Mouse (Mus musculus) macrophage (primary cell): ENCODE data around the gene Ccr9. TPM values are rescaled to one million over a fixed set of nuclear protein-coding genes. Genes with fewer than 3 reads are reported as not detected.
"Not testable (repeated sequence)": the region's sequence is repeated elsewhere in the genome, so short reads cannot be mapped to it uniquely, and the experiment has no call there.

ENCODE experiments used
- H3K27ac ChIP-seq: fragments of 350-480 bp; formaldehyde crosslinking; 2 replicates; pipeline ENCODE4 v1.9.0; 2021
- H3K36me3 ChIP-seq: fragments of 350-480 bp; formaldehyde crosslinking; 2 replicates; pipeline ENCODE4 v1.9.0; 2021; ENCODE audit errors: inconsistent target
- H3K4me3 ChIP-seq: fragments of 350-480 bp; formaldehyde crosslinking; 2 replicates; pipeline ENCODE4 v1.9.0; 2021; ENCODE audit errors: inconsistent target
- H3K79me2 ChIP-seq: fragments of 350-480 bp; formaldehyde crosslinking; 2 replicates; pipeline ENCODE4 v1.9.0; 2021; ENCODE audit errors: inconsistent target
- WGBS: methylation state at CpG from one replicate; pipeline ENCODE4 v1.1.7; 2026; ENCODE audit warnings: inconsistent platforms; ENCODE audit not compliant: missing documents; 5-methylcytosine and 5-hydroxymethylcytosine counted together
- polyA plus RNA-seq: library from polyadenylated mRNA; stranded (reverse); fragments of 250-400 nt; gene quantifications from 3 replicates; pipeline ENCODE4 v1.2.4, GENCODE M21; 2018; ENCODE audit warnings: inconsistent platforms
- total RNA-seq, 78 experiments: library from RNA; depleted of rRNA; stranded (reverse); fragments of 250-400 nt; gene quantifications; 1 replicate in 9 of 78; 2 replicates in 24 of 78; 3 replicates in 43 of 78; 4 replicates in 2 of 78; pipeline ENCODE4 v1.2.4; 2018; ENCODE audit warnings: inconsistent platforms in 56 of 78

The Ccr9 gene
- 1 to 10 TPM in 4 of 26 experiments, under 1 TPM in 15, not detected in 7; 0.13 to 2.3 (median 0.40) TPM for total RNA-seq (2018; cell fraction: chromatin; rRNA removed)
- total RNA-seq (2018; cell fraction: cytosol; rRNA removed): 1 to 10 TPM in 2 of 26 experiments, under 1 TPM in 24; 0.13 to 1.1 (median 0.36) TPM
- total RNA-seq (2018; cell fraction: nucleus; rRNA removed): 1 to 10 TPM in 19 of 26 experiments, under 1 TPM in 7; 0.44 to 2.2 (median 1.2) TPM
- 0.30 to 1.2 TPM (median 0.32 TPM) in 3 replicates for polyA plus RNA-seq

DNA sequence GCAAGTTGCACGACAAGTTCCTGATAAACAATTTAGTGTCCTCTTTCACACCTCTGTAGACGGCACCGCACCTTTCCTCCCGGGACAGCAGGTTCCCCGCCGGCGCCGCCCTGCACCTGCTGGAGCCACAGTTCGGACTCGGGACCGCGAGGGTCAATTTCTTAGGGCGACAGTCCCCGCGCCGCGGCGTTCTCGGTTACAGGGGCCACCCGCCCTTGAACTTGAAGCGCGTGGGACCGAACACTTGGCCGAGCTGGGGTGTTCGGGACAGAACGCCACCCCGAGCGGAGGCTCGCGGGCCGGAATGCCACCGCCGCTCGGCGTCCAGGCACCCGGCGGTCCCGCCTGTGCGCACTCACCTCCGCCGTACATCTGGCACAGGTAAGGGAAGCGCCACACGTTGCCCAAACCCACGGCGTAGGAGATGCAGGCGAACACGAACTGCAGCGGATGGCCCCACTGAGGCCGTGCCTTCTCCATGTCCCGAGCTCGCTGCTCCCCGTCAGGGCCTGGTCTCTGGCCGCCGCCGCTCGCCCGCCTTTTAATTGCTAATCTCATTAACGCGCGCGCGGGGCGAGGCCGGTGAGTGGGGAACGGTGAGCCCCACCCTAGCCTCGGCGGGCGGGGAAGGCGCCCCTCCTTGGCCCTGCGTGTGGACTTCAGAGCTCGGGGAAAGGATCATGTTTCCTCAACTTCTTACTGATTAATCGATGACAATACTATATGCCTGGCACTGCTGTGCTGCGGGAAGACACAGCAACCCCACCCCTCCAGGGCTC, at the start of gene Ccr9, which contains the start of gene Slc6a20a:
TSS of gene Ccr9 (plus strand) at position 113 of the 779 bp plus-strand sequence.
TSS of gene Slc6a20a (minus strand) at position 559 of the 779 bp plus-strand sequence.
- WGBS: 3% methylated on average over 73 of the region's 73 CpGs
- Histone ChIP-seq H3K36me3 (no peaks in the 10 kb centered on the region), H3K79me2 (no peaks in the 10 kb centered on the region), H3K27ac (no peak within 1 kb of the TSS), H3K4me3 (no peak within 1 kb of the TSS)

DNA sequence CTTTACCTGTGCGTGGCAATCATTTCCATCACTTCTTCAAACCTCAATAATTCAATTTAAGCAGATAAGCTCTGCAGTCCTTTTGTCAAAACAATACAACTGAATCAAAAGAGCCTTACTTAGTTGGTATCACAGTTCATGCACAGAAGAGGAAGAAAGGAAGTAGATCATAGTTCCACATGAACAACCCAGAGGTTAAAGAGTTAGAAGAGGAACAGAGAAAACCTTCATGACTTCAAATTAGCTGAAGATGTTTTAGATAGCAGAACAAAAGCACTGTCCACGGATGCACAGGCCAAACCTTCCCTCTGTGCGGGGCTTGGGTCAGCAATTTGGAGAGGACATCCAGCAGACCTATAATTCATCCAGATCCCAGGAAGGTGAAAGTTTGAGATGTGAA, 46.6 kb upstream of the Ccr9 start:
- no peaks in the 10 kb centered on the region for H3K79me2 ChIP-seq
- H3K4me3 ChIP-seq: no peak overlapping the region
- WGBS: 77% methylated on average over 3 of the region's 3 CpGs
- H3K27ac ChIP-seq: no peak overlapping the region
- H3K36me3 ChIP-seq: no peaks in the 10 kb centered on the region

- Histone ChIP-seq H3K27ac (no peak within 1 kb of the TSS), H3K36me3 (no peaks in the 10 kb centered on the region), H3K4me3 (no peak within 1 kb of the TSS), H3K79me2 (no peaks in the 10 kb centered on the region)
- WGBS: 95% methylated on average over 6 of the region's 6 CpGs
These were observed 46.0 kb upstream of the Ccr9 start, which contains the start of gene Slc6a20b for GRCm38 (mm10) chr9:123632281-123632680. Gene Slc6a20b, minus strand, starts transcription at chr9:123632565.

GRCm38 (mm10) chr9:123632993-123633392, 45.2 kb upstream of the Ccr9 start:
- Histone ChIP-seq H3K36me3 (no peaks in the 10 kb centered on the region), H3K79me2 (no peaks in the 10 kb centered on the region), H3K4me3 (no peak overlapping the region), H3K27ac (no peak overlapping the region)
- WGBS: 91% methylated on average over 3 of the region's 3 CpGs

- WGBS: 82% methylated on average over 5 of the region's 5 CpGs
- no peaks in the 10 kb centered on the region for H3K36me3 ChIP-seq
- H3K27ac ChIP-seq: no peak overlapping the region
- no peaks in the 10 kb centered on the region for H3K79me2 ChIP-seq
- H3K4me3 ChIP-seq: no peak overlapping the region
These were observed 41.5 kb upstream of the Ccr9 start for GRCm38 (mm10) chr9:123636771-123637170.

- Histone ChIP-seq H3K27ac (no peak overlapping the region), H3K36me3 (no peaks in the 10 kb centered on the region), H3K79me2 (no peaks in the 10 kb centered on the region), H3K4me3 (no peak overlapping the region)
These were observed 40.0 kb upstream of the Ccr9 start for GRCm38 (mm10) chr9:123638231-123638630.

- Histone ChIP-seq H3K79me2 (no peaks in the 10 kb centered on the region), H3K4me3 (no peak overlapping the region), H3K36me3 (no peaks in the 10 kb centered on the region), H3K27ac (no peak overlapping the region)
- 50% methylated on average over 1 of the region's 1 CpGs for WGBS
These were observed 39.6 kb upstream of the Ccr9 start for GRCm38 (mm10) chr9:123638668-123639089.

DNA sequence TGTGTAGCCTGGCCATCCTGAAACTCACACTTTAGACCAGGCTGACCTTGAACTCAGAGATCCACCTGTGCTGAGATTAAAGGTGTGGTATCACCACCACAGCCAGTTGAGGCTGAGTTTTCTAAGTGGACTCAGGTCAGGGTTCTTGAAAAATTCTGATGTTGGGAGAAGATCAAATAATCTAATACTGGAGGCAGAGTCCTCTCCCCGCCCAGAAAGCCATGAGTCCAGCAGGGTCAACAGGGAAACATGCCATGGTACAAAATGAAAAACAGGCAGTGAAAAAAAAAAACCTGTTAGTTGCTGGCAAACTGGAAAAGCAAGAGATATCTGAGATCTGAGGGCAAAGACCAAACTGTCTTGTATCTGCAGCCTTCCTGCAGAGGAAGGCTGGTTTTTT, 38.1 kb upstream of the Ccr9 start:
- Histone ChIP-seq H3K27ac (no peak overlapping the region), H3K4me3 (no peak overlapping the region), H3K79me2 (no peaks in the 10 kb centered on the region), H3K36me3 (no peaks in the 10 kb centered on the region)
- 100% methylated on average over 1 of the region's 1 CpGs for WGBS

DNA sequence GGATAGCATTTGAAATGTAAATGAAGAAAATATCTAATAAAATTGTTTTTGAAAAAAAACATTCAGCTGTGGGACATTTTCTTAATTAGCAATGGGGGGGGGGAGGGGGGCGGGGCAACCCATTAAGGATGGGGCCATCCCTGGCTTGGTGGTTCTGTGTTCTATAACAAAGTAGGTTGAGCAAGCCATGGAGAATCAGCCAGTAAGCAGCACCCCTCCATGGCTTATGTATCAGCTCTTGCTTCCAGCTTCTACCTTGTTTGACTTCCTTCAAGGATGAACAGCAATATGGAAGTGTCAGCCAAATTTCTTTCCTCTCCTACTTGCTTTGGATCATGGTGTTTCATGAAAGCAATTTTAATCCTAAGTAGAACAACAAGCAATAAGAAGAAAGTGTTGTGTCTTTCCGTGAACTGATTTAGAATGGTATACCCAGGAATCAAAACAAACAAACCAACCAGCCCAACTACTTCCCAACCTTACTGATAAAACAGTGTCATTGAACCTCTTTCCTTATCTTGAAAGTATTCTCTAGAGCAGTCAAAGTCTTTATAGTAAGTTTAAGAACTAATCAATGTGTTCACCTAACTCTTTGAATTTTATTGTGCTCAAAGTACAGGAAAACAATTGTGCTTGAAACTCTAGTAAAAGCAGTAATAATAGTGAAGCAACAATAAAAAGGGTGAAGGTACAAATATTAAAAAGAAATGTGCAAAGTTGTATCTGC, 28.3 kb upstream of the Ccr9 start:
- Histone ChIP-seq H3K27ac (no peak overlapping the region), H3K79me2 (no peaks in the 10 kb centered on the region), H3K36me3 (no peaks in the 10 kb centered on the region), H3K4me3 (no peak overlapping the region)
- 92% methylated on average over 2 of the region's 2 CpGs for WGBS

- H3K27ac ChIP-seq: no peak overlapping the region
- 83% methylated on average over 4 of the region's 4 CpGs for WGBS
- no peaks in the 10 kb centered on the region for H3K79me2 ChIP-seq
- H3K36me3 ChIP-seq: no peaks in the 10 kb centered on the region
- H3K4me3 ChIP-seq: no peak overlapping the region
These were observed 26.9 kb upstream of the Ccr9 start for GRCm38 (mm10) chr9:123651369-123651768.

DNA sequence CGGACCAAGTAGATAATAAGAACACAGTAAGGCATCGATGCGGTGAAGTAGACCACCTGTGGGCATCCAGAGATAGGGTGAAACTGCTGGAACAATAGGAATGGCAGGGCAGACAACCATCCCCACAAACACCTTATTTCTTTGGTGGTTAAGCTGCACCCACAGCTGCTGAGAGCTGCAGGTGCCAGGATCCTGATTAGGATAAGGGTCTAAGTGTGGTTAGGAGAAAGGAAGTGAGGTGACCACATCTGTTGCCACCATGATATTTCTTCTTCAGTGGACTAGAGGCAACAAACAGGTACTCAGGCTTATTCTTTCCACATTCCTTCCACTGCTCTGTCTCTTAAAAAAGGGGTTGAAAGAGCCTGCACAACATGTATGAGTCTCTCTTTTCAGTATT, 20.8 kb upstream of the Ccr9 start:
- H3K27ac ChIP-seq: no peak overlapping the region
- H3K79me2 ChIP-seq: no peaks in the 10 kb centered on the region
- 60% methylated on average over 3 of the region's 3 CpGs for WGBS
- no peaks in the 10 kb centered on the region for H3K36me3 ChIP-seq
- H3K4me3 ChIP-seq: no peak overlapping the region

- H3K4me3 ChIP-seq: no peak overlapping the region
- no peaks in the 10 kb centered on the region for H3K36me3 ChIP-seq
- H3K79me2 ChIP-seq: no peaks in the 10 kb centered on the region
- no peak overlapping the region for H3K27ac ChIP-seq
These were observed 19.3 kb upstream of the Ccr9 start for GRCm38 (mm10) chr9:123658981-123659380.

GRCm38 (mm10) chr9:123659986-123660676, 18.1 kb upstream of the Ccr9 start:
- 94% methylated on average over 16 of the region's 18 CpGs for WGBS
- not testable (repeated sequence) for H3K27ac ChIP-seq, H3K4me3 ChIP-seq, H3K79me2 ChIP-seq, H3K36me3 ChIP-seq

- WGBS: 45% methylated on average over 5 of the region's 5 CpGs
- Histone ChIP-seq H3K4me3 (no peak overlapping the region), H3K27ac (no peak overlapping the region), H3K79me2 (no peaks in the 10 kb centered on the region), H3K36me3 (no peaks in the 10 kb centered on the region)
These were observed 12.6 kb upstream of the Ccr9 start for GRCm38 (mm10) chr9:123665645-123666044.
